Mouse (Mus musculus) gastrocnemius, postnatal 36 days (tissue): ENCODE data around the gene Ifi205. TPM values are rescaled to one million over a fixed set of nuclear protein-coding genes. Genes with fewer than 3 reads are reported as not detected.
"Not testable (repeated sequence)": the region's sequence is repeated elsewhere in the genome, so short reads cannot be mapped to it uniquely, and the experiment has no call there.

ENCODE experiments used
- DNase-seq, 2 experiments: peaks; one replicate each; pipeline ENCODE4 v3.0.0; 2022
- intact Hi-C: fragments of 180-260 bp; cut with DNase I; formaldehyde crosslinking; loops from one replicate; pipeline ENCODE4 v1.15.1; 2025
- long read RNA-seq, 2 experiments: library from polyadenylated mRNA; stranded (forward); transcript quantifications; one replicate each; pipeline ENCODE4 v2.0.0; 2021
- total RNA-seq, 2 experiments: library from RNA; stranded (reverse); gene quantifications; 2 replicates each; pipeline ENCODE4 v1.2.3; 2021

The Ifi205 gene
- 1 to 10 TPM; 6.5 to 8.5 TPM for total RNA-seq
- long read RNA-seq, experiment 1, transcript Ifi205-201 (7 exons, 1,613 nt), result major isoform, 9 of 9 reads
- long read RNA-seq, experiment 1, partial matches to known transcripts, result 0 of 9 reads
- long read RNA-seq, experiment 1, other reads (novel, unspliced or antisense), result 0 of 9 reads
- long read RNA-seq, experiment 2, partial matches to known transcripts, result 1 of 3 reads
- long read RNA-seq, experiment 2, other reads (novel, unspliced or antisense), result 0 of 3 reads

GRCm38 (mm10) chr1:174031698-174032097 lies at the start of gene Ifi205:
Gene Ifi205 (minus strand): TSS chr1:174031810.
- intact Hi-C loops, result no loop called here
- DNase-seq, result peak; percentile 18 to 28

- no peak for DNase-seq
- intact Hi-C loops, result no loop called here
Measured at GRCm38 (mm10) chr1:174066305-174066704, 34.7 kb upstream of the Ifi205 start, which contains the start of gene Olfr430. Gene Olfr430 (plus strand): TSS chr1:174066605.

DNA sequence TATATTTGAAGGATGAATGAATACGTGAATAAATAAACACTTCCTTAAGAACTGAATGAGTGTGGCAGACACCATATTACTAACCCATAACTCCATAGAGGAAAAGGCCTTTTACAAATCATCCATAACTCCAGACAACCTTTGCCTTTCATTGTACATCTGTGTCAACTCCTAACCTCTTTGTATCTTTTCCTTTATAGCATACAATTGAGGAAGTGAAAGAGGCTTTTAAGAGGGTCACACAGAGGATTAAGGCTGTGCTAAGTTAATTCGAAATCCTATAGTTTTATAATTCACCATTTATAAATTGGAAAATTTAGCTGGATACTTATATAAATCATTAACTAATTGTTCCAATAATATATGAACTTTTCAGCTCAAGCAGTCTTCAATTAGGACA lies 23.6 kb upstream of the Ifi205 start:
- intact Hi-C loops, result no loop called here
- no peak for DNase-seq

GRCm38 (mm10) chr1:174052981-174053380 lies 21.4 kb upstream of the Ifi205 start:
- no peak for DNase-seq
- intact Hi-C loops, result no loop called here

GRCm38 (mm10) chr1:174051931-174052536 lies 20.4 kb upstream of the Ifi205 start:
- DNase-seq, result peak in 1 of 2 experiments; percentile 14
- intact Hi-C loops, result no loop called here

DNA sequence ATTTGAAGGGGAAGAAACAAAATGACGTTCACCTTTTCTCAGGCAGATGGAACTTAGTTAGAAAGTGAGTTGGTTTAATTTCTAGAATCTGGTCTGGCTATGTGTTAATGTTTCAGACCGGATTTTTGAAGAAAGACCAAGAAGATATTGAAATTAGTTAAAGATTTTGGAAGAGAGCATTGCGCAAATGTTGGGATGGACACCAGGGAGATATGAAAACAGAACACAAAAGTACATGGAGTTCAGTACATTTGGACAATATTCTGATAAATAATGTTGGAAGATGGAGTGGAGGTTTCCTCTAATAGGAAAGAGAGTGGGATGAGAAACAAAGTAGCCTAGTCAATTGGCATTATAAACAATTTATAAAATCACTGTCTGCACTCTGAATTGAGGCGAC lies 19.9 kb upstream of the Ifi205 start:
- DNase-seq, result no peak

DNA sequence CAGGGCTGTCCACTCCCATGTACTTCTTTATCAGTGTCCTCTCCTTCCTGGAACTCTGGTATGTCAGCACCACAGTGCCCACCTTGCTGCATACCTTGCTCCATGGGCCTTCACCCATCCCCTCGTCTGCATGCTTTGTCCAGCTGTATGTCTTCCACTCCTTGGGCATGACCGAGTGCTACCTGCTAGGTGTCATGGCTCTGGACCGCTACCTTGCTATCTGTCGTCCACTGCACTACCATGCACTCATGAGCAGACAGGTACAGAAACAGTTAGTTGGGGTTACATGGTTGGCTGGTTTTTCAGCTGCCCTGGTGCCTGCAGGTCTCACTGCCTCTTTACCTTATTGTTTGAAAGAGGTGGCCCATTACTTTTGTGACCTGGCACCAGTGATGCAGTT lies 18.9 kb upstream of the Ifi205 start:
- intact Hi-C loops, result no loop called here
- no peak for DNase-seq

More for the DNA sequence above, 19.9 kb upstream of the Ifi205 start:
- intact Hi-C loops, result no loop called here

DNA sequence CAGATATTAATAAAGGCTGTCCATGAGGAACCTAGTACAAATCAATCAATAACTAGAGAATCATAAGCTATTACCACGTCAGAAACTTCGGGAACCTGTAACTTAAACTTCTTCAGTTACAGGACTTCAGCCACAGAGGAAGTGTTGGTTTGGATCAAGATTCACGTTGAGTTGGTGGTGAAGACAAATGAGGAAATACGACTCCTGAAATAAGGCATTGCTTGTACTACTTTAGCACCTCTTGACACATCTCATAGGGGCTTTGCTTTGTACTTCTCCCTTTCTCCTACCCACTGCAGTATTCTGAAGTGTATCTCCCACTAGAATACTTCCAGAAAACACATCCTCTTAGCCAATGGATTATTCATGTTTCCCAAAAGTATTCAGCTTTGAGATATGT lies 17.7 kb upstream of the Ifi205 start:
- DNase-seq, intact Hi-C loops: not testable (repeated sequence)

DNA sequence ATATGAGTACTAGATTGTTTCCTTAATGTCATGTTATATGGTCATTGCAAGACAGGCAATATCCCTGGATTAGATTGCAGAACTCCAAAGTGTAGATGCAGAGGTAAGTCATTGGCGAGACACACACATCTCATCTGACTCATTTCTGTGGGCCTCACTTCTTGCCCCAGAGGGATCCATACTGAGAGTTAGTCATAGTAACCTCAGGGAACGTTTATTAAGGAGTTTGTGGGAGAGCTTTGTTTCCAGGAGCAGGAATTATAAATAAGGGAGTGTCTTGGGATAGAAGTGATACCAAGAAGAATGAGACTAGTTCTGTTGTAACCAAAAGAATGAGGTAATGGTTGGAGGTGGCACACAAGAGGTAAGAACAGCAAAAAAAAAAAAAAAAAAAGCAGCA lies 17.3 kb upstream of the Ifi205 start, which contains the start of gene Olfr432:
Olfr432 (plus strand) TSS at position 313 of the 400 bp plus-strand sequence.
- no peak for DNase-seq
- intact Hi-C loops, result no loop called here

- intact Hi-C loops, DNase-seq: not testable (repeated sequence)
Measured at GRCm38 (mm10) chr1:174048227-174048626, 16.6 kb upstream of the Ifi205 start.

GRCm38 (mm10) chr1:174044431-174044830 lies 12.8 kb upstream of the Ifi205 start:
- no peak for DNase-seq
- intact Hi-C loops, result no loop called here

DNA sequence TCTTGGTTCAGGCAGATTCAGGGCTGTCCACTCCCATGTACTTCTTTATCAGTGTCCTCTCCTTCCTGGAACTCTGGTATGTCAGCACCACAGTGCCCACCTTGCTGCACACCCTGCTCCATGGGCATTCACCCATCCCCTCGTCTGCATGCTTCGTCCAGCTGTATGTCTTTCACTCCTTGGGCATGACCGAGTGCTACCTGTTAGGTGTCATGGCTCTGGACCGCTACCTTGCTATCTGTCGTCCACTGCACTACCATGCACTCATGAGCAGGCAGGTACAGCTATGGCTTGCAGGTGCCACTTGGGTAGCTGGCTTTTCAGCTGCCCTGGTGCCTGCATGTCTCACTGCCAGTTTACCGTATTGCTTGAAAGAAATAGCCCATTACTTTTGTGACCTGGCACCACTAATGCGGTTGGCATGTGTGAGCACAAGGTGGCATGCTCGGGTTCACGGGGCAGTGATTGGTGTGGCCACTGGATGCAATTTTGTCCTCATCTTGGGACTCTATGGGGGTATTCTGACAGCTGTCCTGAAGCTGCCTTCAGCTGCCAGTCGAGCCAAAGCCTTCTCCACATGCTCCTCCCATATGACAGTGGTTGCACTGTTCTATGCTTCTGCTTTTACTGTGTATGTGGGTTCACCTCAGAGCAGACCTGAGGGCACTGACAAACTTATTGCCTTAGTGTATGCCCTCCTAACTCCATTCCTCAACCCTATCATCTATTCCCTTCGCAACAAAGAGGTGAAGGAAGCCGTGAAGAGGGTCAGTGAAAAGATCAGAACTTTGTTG lies 10.7 kb upstream of the Ifi205 start:
- DNase-seq, intact Hi-C loops: not testable (repeated sequence)

DNA sequence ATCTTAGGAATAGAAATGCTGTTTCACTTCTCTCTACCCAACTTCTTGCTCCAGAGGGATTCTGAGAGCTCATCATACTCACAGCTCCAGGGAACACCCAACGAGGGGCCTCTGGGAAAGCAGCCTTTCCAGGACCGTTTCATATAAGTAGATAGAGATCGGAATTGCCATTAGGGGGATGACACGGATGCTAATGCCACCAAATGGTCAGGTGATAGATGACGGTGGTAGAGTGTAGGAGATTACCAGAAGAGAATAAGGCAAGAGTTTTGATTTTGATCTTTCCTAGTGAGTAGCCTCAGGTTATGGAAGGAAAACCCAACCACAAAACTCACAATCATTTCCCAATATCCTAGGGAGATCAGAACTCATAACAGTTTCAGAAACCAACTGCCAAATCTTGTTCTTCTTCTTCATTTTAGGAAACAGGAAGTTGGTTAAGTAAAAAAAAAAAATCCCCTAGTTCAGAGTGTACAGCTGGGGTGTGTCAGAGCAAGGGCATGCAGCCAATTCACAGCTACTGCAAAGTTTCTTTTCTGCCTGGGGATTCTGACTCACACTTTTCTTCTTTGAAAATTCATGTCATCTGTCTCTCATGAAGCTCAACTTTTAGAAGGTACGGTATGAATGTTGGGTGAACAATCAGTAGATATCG lies 9.0 kb upstream of the Ifi205 start, which contains the start of gene Olfr433:
Olfr433 (plus strand) TSS at position 183 of the 655 bp plus-strand sequence.
- peak; percentile 31 to 48 for DNase-seq
- intact Hi-C loops, result no loop called here

GRCm38 (mm10) chr1:174038480-174038879 lies 6.9 kb upstream of the Ifi205 start:
- intact Hi-C loops, result no loop called here
- no peak for DNase-seq

DNA sequence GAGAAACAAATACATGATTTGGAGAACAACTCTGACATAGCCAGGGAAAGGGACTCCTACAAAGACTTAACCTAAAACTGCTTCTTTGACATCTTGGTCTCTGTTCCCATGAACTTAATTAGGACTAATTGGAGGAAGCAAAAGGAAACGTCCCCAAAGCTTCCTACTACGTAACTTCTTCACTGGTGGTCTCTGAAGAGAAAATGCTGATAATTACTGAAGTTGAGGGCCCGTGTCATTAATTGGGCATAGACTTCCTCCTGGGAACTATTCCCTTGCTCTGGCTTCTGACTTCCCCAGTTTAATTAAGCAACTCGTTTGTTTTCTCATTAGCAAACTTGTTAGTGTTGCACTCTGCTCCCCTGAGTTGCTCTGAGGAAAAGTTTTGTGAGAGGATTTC lies 4.2 kb upstream of the Ifi205 start:
- no peak for DNase-seq
- intact Hi-C loops, result no loop called here

GRCm38 (mm10) chr1:174007050-174007449 lies 24.6 kb downstream of the Ifi205 start:
- intact Hi-C loops, DNase-seq: not testable (repeated sequence)

DNA sequence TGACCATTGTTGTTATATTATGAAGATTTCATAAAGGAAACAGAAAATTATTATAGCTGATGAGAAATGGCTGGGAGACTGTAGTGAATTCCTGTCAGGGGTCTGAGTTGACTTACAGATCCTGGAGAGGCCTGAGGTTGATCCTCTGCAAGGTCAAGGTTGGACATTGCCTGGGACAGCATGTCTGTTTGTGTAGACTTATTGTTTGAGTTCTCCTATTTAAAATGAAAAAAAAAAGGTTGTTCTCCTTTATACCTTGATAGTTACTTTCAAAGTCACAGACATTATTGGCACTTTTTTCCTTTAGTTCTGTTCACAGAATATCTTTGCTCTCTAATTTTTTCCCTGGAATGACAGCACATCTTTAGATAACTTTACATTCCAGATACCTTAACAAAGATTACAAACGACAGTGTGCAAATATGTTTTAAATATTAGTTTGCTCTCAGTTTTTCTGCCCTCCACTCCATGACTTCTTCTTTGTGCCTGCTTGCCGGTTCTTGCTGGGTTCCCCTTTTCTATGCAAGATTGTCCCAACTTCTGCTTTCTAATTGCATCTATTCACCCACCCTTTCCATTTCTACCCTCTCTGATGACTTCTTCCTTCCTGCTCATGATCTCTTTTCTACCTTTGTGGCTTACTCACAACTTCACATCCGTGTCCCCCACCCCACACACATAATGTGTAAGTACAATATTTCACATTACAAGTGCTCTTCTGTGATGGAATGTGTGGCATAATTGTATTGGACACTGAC lies 27.1 kb downstream of the Ifi205 start:
- DNase-seq, intact Hi-C loops: not testable (repeated sequence)

GRCm38 (mm10) chr1:173995003-173995402 lies 36.6 kb downstream of the Ifi205 start:
- intact Hi-C loops, result no loop called here
- no peak for DNase-seq

DNA sequence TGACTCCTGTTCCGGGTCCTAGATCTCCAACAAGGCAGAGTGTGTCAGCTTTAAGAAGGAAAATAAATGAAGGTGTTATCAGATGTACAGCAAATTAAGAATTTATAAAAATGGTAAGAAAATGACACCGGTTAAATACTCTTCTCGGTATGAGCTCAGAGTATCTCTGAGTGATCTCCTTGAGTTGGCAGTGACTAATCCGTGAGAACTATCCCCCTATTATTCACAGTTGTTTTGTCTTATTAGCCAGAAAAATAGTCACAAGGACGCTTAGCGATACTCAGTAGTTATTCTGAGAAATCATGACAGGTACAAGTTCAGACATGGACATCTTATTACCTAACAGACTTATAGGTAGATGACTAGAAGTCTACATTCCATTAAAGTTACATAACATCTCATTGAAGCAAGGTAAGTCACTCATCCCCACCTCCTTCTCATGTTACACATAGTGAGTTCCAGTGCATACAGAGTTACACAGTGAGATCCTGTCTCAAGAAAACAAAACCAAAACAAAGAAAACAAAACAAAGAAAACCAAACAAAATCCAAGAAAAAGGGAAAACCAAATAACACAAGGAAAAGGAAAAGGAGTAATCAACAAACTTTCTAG lies 48.8 kb downstream of the Ifi205 start, which contains the start of gene Ifi202b:
Ifi202b (minus strand) TSS at position 51 of the 612 bp plus-strand sequence.
- DNase-seq, intact Hi-C loops: not testable (repeated sequence)
